Mouse (Mus musculus) retina, embryonic 14.5 days (tissue): ENCODE measurements around the gene Hoxa6.

Source experiments
- DNase-seq: peaks from one replicate; pipeline ENCODE4 v3.0.0-alpha.2; 2015; ENCODE audit warnings: low spot score

The Hoxa6 gene

GRCm38 (mm10) chr6:52227470-52228222, 19.1 kb upstream of the Hoxa6 start:
- no peak for DNase-seq

DNA sequence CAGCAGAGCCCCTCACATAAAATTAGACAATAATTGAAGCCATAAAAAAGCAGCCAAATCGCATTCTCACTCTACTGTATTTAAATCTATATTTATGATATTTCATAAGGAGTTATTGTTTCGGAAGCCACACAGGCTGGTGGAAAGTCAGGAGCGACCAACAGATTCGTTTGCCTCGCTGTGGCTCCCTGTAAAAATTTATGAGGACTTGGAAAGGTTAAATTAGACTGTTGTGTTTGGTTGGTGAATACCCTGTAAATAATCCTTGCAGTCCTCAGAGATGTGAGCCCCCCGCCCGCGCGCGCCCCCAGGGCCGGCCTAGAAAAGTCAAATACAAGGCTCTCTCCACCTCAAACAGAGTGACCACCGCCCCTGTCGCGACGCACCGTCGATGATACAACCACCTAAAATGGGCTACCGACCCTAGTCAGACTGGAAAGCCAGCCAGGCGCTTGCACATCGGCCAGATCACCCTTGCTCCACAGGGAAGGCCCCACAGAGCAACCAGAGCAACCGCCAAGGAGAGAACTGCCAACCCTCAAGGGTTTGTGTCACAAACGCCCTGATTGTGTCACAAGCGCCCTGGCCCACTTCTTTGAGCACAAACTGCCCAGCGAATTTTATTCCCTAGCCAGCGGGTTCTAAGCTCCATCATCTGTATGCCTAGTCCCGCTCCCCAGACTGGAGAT, 18.2 kb upstream of the Hoxa6 start:
- DNase-seq, result no peak

- no peak for DNase-seq
Measured at GRCm38 (mm10) chr6:52225612-52226568, 17.4 kb upstream of the Hoxa6 start.

DNA sequence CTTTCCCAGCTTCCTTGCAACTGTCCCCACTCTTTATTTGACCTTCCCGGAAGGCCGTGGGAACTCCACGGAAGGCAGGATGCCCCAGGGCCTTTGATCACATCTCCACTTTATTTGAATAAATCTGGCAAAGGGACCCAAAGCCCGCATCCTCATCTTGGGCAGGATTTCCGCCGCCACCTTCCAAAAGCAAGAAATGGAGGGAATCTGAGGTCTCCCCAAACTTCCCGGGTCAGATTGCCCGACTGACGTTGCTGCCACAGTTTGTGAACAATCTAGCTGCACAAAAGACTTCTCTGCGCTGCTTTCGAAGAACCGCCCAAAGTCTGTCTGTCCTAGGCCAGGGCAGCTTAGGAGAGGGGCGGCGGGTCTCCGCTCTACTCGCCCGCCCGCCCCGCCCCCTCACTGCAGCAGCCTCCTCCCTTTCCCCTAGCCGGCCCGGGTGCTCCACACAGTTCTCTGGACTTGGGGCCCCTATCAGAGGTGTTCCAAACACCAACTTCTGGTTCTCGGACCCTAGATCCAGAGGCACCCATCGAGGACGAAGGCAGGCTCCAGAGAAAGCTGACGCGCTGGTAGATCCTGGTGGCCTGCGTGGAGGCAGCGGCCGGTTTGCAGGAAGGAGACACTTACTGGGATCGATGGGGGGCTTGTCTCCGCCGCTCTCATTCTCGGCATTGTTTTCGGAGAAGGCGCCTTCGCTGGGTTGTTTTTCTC, 16.5 kb upstream of the Hoxa6 start:
- no peak for DNase-seq

- DNase-seq, result no peak
Measured at GRCm38 (mm10) chr6:52223939-52224760, 15.6 kb upstream of the Hoxa6 start.

DNA sequence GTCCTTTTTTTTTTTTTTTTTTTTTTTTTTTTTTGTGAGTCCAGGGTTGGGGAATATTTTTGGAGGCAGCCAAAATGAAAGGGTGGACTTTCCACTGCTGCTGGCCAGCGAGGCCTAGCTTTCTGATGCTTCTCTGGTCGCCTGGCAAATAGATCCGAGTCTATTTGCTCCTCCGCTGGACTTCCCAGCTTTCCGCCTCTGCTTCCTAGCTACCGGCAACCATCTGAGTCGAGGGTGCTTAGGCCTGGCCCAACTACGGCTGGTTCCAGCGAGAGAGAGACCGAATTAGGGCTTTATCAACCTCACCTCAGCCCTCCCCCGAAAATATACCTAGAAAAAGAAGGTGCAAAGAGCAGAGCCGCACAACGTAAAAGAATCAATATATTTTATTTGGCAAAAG, 14.2 kb upstream of the Hoxa6 start:
- no peak for DNase-seq

GRCm38 (mm10) chr6:52221993-52222685, 13.6 kb upstream of the Hoxa6 start:
- no peak for DNase-seq

- DNase-seq, result peak; percentile 92
Measured at GRCm38 (mm10) chr6:52221337-52221992, 12.9 kb upstream of the Hoxa6 start, which contains the start of gene Hoxa7. Hoxa7 (minus strand) TSS chr6:52221854.

GRCm38 (mm10) chr6:52220865-52221310, 12.4 kb upstream of the Hoxa6 start:
- DNase-seq, result no peak

- no peak for DNase-seq
Measured at GRCm38 (mm10) chr6:52220003-52220864, 11.7 kb upstream of the Hoxa6 start.

DNA sequence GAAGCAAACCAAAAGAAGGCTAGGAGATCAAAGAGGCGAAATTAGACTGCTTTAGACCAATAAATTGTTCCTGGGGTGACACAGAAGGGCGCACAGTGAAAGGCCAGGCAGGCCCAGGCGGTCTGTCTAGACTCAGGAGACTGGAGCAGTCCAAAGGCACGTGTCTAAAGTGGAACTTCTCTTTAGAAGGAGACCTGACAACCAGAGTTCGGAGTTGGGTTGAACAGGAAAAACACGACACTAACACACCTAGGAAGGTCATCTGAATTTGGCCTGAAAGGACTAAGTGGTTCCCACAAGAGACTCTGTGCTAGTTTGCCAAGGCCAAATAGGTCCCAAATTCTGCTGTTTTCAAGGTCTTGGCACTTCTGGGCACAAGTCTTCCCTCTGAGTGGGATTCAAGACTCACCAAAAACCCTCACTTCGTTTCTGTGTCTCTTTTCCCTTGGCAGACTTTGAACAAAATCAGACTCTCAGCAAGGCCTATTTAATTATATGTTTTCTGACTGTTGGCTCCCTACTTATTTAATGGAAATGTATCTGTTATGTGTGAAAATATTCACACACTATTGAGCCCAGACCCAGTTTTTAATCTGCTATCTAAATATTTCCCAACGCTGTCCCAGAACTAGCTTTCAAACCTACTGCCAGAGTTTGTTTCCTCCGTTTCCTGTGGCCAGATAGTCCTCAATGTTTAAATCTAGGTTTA, 10.9 kb upstream of the Hoxa6 start:
- peak; percentile 56 for DNase-seq

GRCm38 (mm10) chr6:52218643-52219215, 10.2 kb upstream of the Hoxa6 start:
- no peak for DNase-seq

GRCm38 (mm10) chr6:52217895-52218642, 9.5 kb upstream of the Hoxa6 start:
- no peak for DNase-seq

DNA sequence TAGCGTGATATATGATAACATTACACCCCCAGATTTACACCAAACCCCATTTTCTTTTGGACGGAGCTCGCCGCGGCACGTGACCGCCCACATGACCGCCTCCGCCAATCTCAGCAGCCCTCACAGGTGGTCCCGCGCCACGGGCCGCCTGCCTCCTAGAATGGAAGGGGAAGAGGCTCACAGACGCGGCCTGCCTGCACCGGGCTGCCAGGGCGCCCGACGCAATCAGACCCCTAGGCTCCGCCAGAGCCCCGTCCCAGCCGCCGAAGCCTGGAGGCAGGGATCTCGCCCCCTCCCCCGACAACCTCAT, 8.9 kb upstream of the Hoxa6 start:
- peak; percentile 54 for DNase-seq

DNA sequence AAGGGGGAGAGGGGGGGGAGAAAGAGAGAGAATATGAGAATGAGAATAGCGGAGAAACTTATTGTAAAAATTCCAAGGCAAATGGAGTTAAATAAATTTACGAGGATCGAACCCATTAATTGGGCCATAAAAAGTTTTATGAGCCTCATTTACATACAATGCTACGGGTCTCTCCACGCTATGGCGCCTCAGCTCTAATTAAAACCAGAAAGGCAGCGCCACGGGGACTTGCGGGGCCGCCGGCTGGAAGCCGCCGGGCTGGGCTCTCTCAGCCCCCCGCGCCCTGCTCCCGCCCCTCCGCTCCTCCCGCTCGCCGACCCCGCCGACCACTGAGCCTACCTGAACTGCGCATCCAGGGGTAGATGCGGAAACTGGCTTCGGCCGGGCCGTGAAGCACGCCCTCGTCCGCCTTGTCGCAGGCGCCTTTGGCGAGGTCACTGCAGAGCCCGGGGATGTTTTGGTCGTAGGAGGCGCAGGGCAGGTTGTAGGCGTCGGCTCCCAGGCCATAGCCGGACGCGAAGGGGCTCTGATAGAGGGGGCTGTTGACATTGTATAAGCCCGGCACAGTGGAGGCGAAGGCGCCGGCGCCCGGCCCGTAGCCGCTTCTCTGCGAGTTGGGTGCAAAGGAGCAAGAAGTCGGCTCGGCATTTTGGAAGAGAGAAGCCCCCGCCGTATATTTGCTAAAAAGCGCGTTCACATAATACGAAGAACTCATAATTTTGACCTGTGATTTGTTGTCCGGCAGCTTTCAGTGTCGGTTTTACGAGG, 8.4 kb upstream of the Hoxa6 start:
- DNase-seq, result no peak
